Mouse (Mus musculus): ENCODE measurements around the gene Slc8a1.

The Slc8a1 gene

GRCm38 (mm10) chr17:81335526-81335925 lies 402.7 kb downstream of the Slc8a1 start:
- DNase-seq, result no peak

Data from cerebellum, postnatal 36 days (tissue).